Mouse (Mus musculus) common myeloid progenitor, adult 5-6 weeks (primary cell): ENCODE results near the gene Sfmbt1. TPM values are rescaled to one million over a fixed set of nuclear protein-coding genes. Genes with fewer than 3 reads are reported as not detected.

Source experiments
- ATAC-seq: replicated peaks from 2 replicates; pipeline ENCODE4 v1.8.0; 2016; ENCODE audit warnings: low read depth, mild to moderate bottlenecking, moderate TSS enrichment, inconsistent platforms; ENCODE audit not compliant: poor library complexity, severe bottlenecking
- total RNA-seq: library from RNA; stranded (forward); fragments of 200-1000, 187-1606 nt; gene quantifications from 2 replicates; pipeline ENCODE4 v1.2.3, GENCODE M21; 2017

Gene Sfmbt1
- total RNA-seq, 1 experiment from 2014 or later: 18.9 TPM

DNA sequence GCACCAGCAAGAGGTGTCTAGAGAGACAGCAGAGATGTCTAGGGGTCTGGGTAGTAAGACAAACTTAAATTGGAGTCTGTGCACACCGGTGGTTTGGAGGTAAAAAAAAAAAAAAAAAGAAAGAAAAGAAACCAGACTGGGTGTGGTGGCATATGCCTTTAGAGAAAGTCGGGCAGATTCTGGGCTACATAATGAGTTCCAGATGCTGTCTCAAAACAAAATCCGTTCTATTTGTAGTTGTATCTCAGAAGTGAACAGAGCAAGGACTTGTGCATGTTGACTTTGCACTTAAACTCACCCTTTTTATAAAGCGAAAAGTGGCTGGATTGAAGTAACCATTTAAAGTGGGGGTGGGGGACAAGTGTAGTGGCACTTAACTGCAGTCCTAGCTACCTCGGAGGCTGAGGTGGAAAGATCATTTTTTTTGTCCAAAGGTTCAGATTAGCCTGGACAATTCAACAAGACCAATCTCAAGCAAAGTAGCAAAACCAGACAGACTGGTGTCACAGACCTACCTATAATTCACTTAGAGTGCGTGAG, 109.9 kb downstream of the Sfmbt1 start:
- no peak for ATAC-seq

DNA sequence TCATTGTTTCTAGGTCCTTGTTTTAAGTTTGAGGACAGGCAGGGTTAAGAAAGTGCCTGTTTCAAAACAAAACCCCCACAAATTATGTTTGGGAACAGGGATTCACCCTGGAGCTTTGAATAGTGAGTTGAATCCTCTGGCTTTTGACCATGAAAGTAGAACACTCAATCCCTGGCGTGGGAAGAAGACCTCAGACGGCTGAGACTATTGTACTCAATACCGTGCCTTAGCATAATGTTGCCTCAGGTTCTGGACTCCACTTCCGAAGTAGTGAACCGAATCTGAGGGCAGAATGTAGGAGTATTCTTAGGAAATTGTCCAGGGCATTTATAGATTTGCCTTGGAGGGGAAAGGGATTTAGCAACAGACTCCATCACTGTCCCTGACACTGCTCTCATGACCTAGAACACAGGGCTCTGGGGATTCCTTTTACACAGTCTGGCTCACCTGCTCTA, 110.4 kb downstream of the Sfmbt1 start:
- ATAC-seq: no peak

DNA sequence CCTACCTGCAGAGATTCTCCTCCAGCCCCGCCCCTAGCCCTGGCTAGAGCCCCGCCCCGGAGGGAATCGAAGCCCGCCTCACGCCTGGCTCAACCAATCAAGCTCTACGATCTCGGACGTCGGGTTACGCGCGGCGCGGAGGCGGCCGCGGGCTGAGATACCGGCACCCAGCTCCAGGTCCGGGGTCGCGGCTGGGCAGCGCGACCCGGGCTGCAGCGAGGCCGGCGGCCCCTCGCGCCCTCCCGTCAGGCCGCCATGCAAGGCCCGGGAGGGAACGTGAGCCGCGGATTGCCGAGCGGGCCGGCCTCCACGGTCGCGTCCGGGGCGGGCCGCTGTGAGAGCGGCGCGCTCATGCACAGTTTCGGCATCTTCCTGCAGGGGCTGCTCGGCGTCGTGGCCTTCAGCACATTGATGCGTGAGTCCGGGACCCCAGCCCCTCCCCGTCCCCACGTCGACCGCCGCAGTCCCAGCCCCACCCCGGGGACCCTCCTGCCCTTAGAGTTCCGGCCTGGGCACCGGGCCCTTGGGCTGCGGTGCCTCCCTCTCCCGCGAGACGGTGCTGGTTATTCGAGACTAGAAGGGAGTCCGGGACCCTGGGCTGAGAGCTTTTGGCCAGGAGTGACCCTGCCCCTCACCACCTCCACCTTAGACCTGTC, 111.0 kb downstream of the Sfmbt1 start, which contains the start of gene Tmem110:
TSS of gene Tmem110 (plus strand) at position 115 of the 656 bp plus-strand sequence.
- peak; percentile 74 for ATAC-seq

DNA sequence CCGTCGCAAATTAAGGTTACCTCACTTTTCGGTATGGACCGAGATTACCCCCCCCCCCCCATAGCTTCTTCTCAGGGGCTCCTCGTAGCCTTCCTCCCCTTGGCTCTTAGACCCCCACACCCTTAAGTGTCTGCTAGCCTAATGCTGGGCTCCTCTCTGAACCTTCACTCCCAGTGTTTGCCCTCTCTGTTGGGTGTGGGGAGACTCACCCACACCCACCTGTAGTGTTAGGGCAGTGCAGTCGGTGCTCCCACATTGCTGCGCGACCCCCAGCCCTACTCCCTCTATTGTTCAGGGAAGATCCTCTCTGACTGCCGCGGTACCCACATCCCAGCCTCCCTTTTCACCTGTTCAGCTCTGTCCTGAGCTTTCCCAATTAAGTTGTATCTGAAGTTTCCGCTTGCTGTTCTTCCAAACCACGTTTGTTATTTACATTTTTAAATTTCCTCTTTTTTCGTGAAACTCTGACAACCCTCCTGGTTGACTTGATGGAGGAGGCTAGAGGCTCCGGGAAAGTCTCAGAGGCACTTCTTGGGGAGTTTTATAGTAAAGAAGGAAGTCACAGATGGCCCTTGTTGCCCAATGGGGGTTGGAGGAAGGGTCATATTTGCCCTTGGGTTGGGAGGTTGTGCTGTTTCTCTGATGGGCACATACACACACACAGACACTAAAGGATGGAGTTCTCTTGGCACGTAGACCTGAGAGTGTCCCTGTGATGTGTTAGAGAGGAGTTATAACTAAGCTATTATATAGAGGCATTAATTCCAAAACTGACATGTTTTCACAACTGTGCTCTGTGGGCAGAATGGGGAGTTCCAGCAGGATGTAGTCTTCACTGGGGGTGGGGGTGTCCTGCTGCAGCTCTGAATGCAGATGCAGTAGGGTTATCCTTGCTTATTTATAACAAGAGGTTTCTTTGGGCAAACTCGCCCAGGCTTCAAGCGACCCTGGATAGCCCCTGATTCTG, 111.8 kb downstream of the Sfmbt1 start:
- peak; percentile 36; the same call in 1 of the 2 replicates for ATAC-seq

DNA sequence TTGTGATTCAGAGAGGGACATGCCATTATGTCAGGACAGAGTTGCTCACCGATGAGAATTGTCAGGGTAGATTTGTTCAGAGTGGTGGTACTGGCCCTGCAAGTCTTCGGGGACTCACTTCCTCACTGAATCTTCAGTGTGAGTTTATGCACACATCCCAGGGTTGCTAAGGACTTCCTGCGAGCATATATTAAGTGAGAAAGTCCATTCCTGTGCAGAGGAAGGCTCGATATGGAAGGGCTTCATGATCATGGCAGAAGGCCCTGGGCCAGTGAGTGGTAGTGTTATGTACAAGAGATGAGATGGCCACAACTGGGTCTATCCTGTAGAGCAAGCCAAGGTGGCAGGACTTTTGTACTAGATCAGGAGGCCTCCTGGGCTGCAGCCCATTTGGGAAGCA, 112.8 kb downstream of the Sfmbt1 start:
- no peak for ATAC-seq

DNA sequence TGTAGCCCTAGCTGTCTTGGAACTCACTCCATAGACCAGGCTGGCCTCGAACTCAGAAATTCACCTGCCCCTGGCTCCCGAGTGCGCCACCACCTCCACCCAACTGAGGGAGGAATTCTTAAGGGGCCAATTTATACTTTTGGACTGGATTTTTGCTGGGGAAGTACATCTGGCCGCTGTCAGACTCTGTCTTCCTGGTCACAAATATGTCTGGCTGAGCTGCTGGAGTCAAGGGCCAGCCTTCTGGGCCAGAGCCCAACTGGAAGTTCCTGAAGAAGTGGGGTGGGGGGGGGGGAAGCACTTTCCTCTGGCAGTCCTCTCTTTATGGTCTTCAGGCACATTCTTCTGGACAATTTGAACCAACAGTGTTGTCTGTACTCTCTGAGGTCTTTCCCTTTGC, 113.4 kb downstream of the Sfmbt1 start:
- no peak for ATAC-seq

DNA sequence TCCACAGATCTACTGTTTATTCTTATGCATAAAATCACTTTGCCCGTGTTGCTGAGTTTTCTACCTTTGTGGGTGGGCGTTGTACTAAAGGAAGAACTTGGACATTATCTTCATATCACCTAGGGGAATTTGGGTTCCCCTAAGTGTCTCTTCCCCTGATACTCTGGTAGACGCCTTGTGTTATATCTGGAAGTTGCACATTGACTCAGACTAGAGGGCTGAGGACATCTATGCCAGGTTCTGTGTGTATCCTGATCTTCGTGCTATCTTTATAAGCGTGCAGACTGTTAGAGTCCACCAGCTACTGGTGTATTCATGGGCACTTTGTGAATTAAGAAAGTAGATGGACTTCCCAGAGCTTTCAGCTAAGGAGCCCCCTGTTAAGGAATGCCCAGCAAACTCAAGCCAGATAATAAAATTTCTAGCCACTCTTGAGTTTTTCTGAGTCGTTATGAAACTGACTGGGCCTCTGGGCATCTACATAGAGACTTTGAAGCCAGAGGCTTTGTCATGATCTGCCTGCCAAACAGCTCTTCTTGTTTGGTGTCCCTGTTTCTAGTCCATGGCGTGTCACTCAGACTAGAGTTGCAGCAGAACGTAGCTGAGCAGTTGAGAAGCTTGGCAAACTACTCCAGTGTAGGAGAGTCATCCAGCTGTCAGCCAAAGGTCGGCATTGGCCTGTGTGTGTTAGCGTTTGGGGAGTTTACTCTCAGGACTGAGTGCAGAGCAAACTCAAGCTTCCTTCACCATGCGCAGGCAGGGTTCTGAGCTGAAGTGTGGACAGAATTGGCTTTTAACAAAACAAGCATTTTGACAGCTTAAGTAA, 114.2 kb downstream of the Sfmbt1 start:
- ATAC-seq: no peak

DNA sequence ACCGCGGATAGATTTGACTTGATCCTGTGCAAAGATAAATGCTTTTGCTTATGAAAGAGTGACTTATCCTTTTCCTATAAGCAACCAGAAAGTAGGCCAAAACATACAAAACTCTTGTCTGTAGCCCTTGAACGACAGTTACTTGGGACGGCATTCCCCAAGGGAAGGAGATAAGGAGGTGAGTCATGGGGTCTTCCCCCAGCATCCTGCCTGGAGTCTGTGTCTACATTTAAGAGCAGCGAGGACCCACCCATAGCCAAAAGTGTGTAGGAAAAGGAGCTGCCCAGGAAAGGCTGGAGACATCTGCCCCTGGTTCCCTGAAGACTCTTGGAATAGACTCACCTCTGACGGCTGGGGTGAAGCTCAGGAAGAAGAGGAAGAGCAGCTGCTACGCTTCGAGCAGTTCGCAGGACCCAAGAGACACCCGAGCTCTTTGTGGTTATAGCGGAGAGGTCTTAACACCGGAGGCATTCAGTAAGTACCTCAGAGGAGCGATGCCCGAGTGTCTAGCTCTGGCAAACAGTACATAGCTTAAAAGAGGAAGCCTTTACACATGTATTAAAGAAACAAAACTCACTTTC, 122.9 kb downstream of the Sfmbt1 start:
- ATAC-seq: no peak

DNA sequence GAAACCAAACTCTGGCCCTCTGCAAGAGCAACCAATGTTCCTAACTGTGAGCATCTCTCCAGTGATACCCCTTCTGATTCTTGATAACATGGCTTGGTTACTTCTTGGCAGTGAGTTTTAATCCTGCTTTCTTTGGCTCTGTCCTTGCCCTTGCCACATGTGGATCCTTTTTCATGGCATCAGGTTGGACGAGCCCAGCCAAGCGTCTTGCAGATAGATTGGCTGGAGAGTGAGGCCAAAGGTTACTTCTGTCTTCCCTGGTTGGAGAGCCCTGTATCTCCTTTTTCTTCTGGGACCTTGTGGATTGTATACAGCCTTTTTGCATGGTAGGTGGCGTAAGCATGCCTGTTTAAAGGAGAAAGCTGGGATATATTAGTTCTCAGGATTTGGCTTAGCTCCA, 129.1 kb downstream of the Sfmbt1 start:
- ATAC-seq: no peak

DNA sequence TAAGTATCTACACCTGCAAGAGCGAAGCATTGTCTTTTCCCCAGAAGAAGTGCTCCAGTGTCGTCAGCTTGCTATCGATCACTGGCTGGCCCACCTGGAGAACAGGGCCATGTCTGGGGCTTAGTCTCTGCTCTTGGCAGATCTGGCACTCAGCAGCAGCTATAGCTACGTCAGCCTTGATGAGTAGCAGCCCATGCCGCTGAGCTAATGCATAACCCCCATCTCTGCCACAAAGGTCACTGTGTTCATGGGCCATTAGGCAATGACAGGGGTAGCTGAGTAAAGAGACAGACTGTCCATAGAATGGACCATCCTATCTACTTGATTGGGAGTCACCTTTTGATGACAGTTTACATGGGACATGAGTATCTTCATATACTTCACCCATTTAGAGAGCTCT, 135.9 kb downstream of the Sfmbt1 start:
- ATAC-seq: no peak

DNA sequence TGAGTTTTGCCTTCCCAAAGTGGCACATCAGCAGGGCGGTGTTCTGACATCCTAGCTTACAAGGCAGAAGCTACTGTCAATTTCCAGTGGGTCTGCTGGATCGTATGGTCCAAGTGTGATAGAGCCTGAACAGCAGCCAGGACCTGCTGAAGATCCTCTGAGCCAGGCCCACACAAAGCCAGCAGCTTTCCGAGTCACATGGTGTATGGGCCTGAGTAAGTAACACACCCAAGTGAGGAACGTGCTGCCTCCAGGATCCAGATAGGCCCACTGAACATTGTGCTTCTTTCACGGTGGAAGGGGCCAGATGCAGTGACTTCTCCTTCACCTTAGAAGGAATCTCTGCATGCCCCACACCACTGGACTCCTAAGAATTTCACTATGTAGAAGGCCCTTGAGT, 137.7 kb downstream of the Sfmbt1 start:
- no peak for ATAC-seq

DNA sequence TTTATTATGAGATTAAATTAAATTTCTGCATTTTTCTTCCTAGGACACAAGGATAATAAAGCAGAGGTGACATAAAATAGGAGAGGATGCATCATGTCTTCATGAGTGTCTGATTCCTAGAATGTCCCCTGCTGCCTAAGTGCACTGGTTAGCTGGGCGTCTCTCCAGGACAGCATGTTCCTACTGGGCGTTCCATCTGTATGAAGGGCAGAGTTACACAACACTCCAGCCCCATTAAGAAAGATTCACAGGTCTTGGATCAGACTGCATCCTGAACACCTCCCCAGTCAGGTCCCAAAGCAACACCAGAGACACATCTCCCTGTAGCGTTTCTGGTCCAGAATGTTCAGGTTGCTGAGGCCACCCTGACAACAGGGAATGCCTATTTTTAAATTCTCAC, 140.7 kb downstream of the Sfmbt1 start:
- no peak for ATAC-seq

DNA sequence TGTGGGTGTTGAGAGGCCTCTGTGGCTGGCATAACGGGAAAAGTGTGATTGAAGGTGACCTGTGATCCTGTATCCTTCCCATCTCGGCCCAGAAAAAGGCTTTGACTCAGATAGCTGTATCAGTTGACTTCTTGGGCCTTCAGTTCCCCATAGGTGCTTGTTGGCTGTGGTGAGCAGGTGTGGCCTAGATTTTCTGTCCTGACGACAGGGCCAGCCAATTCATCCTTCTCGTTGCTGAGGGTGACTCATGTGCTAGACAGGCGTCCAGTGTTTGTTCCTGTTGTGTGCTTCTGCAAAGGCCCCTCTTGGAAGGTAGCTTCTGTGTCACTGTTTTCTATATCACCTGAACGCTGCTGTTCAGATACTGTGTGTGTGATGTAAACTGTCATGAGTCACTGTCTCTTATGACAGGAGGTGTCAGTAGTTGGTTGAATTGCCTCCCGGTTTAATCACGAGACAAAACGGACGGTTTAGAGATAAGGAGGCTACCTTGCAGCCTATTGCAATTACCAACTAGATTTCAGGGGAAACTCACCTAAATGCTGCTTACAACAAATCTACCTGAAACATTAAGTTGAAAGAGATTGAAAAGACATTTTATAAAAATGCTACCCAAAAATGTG, 142.3 kb downstream of the Sfmbt1 start:
- no peak for ATAC-seq

DNA sequence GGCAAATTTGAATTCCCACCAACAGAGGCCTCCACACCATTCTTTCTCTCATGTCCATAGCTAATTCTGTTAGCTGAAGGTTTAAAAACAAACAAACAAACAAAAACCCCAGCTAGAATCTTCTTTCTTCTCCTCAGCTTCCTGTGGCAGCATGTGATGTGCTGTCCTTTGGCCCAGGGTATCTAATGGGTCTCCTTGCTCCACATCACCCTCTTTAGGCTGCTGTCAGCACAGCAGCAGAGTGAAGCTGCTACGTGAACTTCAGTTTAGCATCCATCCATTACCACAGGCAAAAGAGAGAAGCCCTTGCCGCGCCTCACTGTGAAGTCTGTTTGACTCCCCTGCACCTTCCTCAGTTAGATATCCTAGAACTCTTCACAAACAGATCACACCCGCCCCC, 143.3 kb downstream of the Sfmbt1 start:
- ATAC-seq: peak; percentile 62; the same call in 1 of the 2 replicates

DNA sequence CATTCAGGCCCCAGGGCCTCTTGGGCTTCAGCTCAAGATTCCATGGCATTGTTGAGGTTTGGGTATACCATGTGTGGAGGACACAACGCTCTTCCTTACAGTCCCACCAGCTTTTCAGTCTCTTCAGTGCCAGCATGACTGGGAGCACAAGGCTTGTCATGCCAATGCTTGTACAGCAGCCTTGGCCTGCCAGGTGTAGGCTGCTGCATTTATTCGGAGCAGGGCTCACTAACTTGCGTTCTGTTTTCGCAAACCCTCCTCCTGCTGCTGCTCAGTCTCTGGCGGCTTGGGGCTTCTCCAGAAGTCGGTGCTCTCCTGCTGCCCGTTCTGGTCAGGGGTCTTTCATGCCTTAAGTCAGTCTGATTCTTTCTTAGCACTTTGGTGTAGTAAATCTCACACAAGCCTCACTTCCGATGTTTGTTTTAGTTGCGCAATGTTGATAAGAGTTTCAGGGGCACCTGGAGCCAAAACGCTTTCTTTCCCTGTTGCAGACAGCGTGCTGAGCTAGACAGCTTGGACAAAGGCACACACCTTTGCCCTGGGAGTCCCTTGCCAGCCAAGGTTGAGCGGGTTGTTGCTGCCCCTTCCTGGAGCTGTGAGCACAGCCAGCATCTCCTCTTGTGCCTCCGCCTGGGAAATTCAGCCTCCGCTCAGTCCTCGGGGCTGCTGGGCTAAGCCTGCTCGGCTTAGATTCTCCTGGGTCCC, 146.9 kb downstream of the Sfmbt1 start:
- ATAC-seq: no peak

DNA sequence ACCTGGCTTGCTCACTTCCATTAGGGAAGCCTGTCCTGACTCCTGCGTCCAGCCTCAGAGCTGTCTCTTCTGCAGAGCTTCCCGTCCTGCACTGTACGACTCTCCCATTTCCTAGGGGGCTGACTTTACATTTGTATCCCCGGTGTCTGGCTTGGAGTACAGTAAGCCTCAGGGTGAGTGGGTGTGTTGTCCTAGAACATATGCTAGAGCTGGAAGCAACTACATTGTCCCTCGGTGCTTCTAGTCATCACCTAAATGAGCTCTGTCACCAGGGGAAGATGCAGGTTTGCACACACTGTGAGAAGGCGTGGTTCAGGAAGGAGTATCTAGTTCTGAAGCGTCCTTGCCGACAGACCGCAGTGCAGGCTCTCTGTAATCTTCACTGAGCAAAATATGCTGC, 147.7 kb downstream of the Sfmbt1 start:
- no peak for ATAC-seq

DNA sequence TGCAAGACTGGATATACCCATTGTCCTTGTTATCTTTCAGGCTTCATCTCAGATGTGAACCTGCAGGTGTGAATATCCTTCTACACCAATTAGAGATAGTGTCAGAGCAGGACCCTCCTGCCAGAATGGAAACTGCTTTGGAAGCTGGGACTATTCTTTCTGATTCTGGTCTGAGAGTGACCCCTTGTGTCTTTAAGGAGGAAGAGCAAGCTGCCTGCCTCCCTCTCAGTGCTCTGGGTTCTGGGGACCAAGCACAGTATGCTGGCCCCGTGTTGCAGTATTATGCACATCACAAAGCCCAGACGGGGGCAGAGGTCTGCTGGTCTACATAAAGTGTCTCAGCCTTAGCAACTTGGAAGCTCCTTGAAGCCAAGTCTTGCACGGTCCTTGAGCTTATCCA, 150.7 kb downstream of the Sfmbt1 start:
- ATAC-seq: no peak

DNA sequence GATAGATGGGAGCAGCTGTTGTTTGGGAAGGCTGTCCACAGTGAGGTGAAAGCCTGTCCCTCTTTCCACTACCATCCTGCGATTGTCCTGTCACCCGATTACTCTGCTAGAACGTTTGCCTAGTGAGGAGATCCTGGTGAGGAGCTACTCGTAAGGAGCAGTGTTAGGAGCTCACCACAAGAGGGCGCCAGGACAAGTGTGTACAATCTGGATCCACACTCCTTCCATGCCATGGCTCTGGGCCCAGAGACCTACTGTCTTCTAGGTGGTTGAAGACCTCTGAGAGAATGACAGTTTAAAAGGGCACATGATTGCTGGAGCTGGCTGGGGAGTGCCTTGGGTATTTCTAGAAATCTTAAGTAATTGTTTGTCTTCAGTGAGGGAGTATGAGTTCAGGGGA, 152.4 kb downstream of the Sfmbt1 start:
- ATAC-seq: peak; percentile 84

DNA sequence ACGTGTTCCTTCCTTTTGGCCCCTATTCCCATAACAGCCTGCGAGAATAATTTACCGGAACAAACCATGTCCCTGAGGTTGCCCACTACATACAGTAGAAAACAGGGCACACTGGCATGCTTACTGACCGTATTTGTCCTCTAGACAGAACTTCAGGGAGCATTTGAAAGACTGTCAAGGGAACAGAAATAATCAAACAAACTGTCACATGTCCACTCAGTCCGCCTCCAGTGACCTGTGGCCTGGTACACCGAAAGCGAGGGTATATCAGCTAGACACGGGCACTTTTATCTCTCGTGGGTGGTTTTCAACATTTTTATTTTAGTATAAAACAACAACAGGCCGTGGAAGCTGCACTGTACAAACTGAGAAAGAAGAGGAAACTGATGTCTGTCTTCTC, 154.2 kb downstream of the Sfmbt1 start:
- ATAC-seq: no peak
